Mouse (Mus musculus) CD4-positive naive resting alpha-beta T cell, adult 57 days (primary cell): ENCODE data around the gene Tmem231. TPM values are rescaled to one million over a fixed set of nuclear protein-coding genes. Genes with fewer than 3 reads are reported as not detected.

Source experiments
- total RNA-seq: library from RNA; stranded (reverse); gene quantifications from one replicate; pipeline ENCODE4 v1.2.4, GENCODE M21; 2023

Tmem231 gene
- total RNA-seq: 1.1 TPM

DNA sequence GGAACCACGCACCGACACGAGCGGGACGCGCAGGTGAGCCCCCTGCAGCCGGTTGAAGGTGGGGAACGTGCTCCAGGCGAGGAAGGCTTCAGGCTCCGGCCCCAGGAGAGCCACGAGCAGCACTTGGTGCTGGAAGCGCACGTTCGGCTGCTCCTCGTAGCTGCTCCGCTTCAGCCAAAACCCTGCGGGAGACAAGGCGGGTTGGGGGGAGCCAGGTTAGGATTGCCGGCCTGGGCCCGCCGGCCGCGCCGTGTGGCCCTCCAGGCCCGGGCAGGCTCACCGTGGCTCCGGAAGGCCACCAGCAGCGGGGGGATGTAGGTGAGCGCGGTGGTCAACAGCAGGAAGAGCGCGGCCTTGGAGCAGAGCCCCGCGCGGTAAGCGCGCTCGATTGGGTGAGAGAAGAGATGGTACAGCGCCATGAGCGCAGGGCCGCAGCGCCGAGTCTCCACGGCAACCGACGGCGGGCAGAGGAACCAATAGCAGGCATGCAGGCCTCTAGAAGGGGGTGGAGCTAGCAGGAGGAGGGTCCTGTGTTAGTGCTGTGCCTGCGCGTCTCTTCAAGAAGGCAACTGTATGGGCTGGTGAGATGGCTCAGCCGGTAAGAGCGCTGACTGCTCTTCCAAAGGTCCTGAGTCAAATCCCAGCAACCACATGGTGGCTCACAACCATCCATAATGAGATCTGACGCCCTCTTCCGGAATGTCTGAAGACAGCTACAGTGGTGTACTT, at the start of gene Tmem231:
Gene Tmem231 (minus strand): TSS at position 534 of the 729 bp plus-strand sequence.

GRCm38 (mm10) chr8:111940171-111941100, 6.8 kb upstream of the Tmem231 start, which contains the start of gene Gabarapl2:
Gene Gabarapl2 (plus strand): TSS chr8:111940703.

DNA sequence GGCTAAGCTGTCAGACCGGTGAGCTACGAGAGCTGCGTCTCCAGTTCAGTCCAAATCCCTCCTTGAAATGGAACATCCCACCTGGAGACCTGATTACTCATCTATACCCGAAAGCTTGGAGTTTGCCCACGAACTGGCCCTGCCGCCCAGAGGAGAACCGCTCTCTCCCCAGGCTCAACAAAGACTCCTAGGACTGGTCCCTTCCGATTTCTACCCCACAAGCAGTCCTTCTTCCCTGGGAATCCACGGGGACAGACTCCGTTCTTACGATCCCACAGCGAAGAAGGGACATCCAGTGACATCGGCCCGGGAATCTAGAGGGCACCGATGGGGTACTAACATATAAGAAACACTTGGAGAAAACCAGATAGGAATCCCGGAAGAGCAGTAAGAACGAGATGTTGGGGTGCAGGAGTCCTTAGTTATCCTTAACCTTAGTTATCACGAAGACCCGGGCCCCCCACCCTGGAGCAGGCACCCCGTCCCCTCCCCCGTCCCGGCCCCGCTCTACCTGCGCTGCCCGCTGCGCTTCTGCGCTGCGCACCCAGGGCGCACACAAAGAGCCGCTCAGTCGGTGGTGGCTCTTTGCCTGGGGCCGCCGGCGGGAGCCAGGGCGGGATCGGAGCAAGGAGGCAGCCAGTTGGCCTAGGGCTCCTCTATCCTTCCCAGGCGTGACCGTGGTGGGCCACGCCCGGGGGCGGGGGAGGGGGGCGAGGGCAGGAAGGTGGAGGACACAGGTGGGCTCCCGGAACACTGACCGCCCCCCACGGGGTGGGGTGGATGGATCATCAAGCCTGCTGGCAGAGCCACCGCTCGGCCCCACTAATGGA, 23.8 kb downstream of the Tmem231 start, which contains the start of gene Chst5:
Gene Chst5 (minus strand): TSS at position 827 of the 830 bp plus-strand sequence.

DNA sequence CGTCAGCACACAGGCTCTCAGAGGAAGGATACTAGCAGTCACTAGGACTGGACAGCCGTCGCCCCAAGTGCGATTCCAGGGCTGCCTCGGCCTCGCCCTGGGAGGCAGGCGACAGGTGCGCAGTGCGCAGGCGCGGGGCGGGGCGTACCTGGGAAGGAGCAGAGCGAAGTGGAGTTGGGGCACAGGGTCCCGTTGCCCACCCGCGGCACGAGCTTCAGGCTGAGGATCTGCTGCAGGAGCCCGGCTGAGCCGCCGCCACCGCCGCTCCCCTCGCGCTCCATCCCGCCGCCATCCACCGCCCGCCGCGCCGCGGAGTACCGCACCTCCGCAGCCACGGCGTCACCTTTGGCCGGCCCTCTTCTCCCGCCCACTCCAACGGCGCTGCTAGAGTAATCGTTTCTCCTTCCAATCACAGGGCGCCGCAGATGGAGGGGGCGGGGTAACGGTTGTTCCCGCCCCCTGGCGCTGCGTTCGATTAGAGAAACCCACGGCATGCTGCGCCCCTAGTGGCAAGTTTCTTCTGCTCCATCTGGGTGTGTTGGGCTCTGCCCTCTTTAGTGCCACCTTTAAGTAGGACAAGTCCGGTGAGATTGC, 57.2 kb downstream of the Tmem231 start, which contains the start of gene Tmem170:
Gene Tmem170 (minus strand): TSS at position 396 of the 594 bp plus-strand sequence.

Other genes with a start within 250 kb of the Tmem231 start
- 1.9 TPM for gene Ctrb1, start 242.9 kb downstream of the Tmem231 start, total RNA-seq
- 0.95 TPM for gene Bcar1, start 190.1 kb downstream of the Tmem231 start, total RNA-seq
- 38.5 TPM for gene Cfdp1, start 79.6 kb downstream of the Tmem231 start, total RNA-seq
- gene Tmem170, start 57.1 kb downstream of the Tmem231 start, total RNA-seq: 2.8 TPM
- gene Chst5, start 23.4 kb downstream of the Tmem231 start, total RNA-seq: not detected
- gene Gabarapl2, start 6.8 kb upstream of the Tmem231 start, total RNA-seq: 98.3 TPM
- 5.3 TPM for gene Adat1, start 58.4 kb upstream of the Tmem231 start, total RNA-seq
- 75.6 TPM for gene Kars, start 77.4 kb upstream of the Tmem231 start, total RNA-seq
- 16.3 TPM for gene Terf2ip, start 77.5 kb upstream of the Tmem231 start, total RNA-seq
- not detected for gene Gm6793, start 81.2 kb upstream of the Tmem231 start, total RNA-seq